Mouse (Mus musculus) bone marrow, adult 2 months (tissue): Measurements from ENCODE around the gene 4921509C19Rik.

Experiments used
- CTCF ChIP-seq: fragments of 200-500 bp; IDR thresholded peaks from 2 replicates; pipeline ENCODE4 v1.5.1; 2011; ENCODE audit warnings: low read length, control low read depth; ENCODE audit not compliant: control insufficient read depth, insufficient read depth
- POLR2A ChIP-seq: fragments of 200-500 bp; IDR thresholded peaks from 2 replicates; pipeline ENCODE4 v1.6.1; 2011; ENCODE audit warnings: low read depth, mild to moderate bottlenecking, control low read depth, low read length, borderline replicate concordance; ENCODE audit not compliant: control insufficient read depth

GRCm38 (mm10) chr2:151525520-151525919, 49.6 kb upstream of the 4921509C19Rik start:
- TF ChIP-seq CTCF (no peak), POLR2A (no peak)
